Mouse (Mus musculus) neural tube, postnatal 0 days (tissue): ENCODE results near the gene Phka2. TPM values are rescaled to one million over a fixed set of nuclear protein-coding genes. Genes with fewer than 3 reads are reported as not detected.

ENCODE experiments used
- polyA plus RNA-seq: library from polyadenylated mRNA; unstranded; fragments of >200 nt; fragmentation: Nextera tagmentation; extraction: Ambion mirVana; gene quantifications from 2 replicates; pipeline ENCODE4 v1.2.1, GENCODE M21; 2015

Gene Phka2
- 8.8 and 9.5 TPM in 2 replicates for polyA plus RNA-seq

GRCm38 (mm10) chrX:160502048-160503041 is at the start of gene Phka2:
TSS of gene Phka2 (plus strand) at chrX:160502166.

Other genes starting within 250 kb of the Phka2 start
- 2.5 and 3.3 TPM in 2 replicates for gene Adgrg2, start 111.5 kb upstream of the Phka2 start, polyA plus RNA-seq
- 6.4 and 6.9 TPM in 2 replicates for gene Ppef1, start 233.6 kb downstream of the Phka2 start, polyA plus RNA-seq